Mouse (Mus musculus): ENCODE results near the gene Gm5089.

GRCm38 (mm10) chr14:122414786-122415185 lies 36.1 kb downstream of the Gm5089 start:
- TF ChIP-seq GATA1 (IDR thresholded peaks at IDR 0.05; ENCODE audit: low read length) = no peak
- no peak for TF ChIP-seq TAL1 (IDR thresholded peaks at IDR 0.05; ENCODE audit: low read length)

Data from erythroblast, embryonic 14.5 days (primary cell).